Mouse (Mus musculus): ENCODE measurements at regions not wholly inside any gene's neighbourhood (a gene's known extent, or its start where the extent isn't known, plus 50 kb on each side); places are given as distances from the start of the nearest gene placed in this dataset.

DNA sequence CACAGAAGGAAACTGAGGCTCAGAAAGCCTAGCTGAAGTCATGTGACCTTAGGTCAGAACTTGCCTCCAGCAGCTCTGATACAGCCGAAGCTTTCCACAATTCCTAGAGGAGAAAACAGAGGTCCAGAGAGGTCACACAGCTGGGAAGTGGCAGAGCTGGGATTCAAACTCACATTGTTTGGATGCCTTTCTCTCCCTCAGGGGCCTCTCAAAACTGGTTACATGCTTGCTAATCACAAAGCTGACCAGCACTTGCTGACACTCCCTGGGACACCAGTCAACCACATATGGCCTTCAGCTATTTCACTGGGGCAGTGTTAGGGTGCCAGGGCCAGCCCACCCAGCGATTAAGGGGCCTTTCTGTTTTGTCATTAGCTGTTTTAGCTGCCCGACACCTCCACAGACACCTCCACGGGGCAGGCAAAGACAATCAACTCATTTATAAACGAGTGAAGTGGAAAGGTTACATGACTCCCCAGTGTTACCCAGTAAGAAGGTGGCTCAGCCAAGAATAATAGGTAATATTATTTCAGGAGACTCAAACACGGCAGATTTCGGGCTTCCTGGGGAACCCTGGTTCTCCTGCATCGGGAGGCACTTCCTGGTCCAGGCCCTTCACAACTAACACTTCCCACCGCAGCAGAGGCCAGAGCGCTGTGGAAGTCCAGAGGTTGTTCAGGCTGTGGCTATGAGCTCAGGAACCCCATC, 71.4 kb downstream of the 2410131K14Rik start:
- DNase-seq (no peak), ATAC-seq (no peak)
- H3K36me3 ChIP-seq (ENCODE audit: insufficient read depth) = no peaks in the 10 kb centered on the region
- no peak overlapping the region for H3K4me3 ChIP-seq (ENCODE audit: low read depth, low read length)
- no peak overlapping the region for H3K9ac ChIP-seq
- H3K27me3 ChIP-seq (ENCODE audit: insufficient read depth, low read length) = no peaks in the 10 kb centered on the region
- no peaks in the 10 kb centered on the region for H3K9me3 ChIP-seq (ENCODE audit: low read length)
- H3K4me2 ChIP-seq (ENCODE audit: low read depth) = no peak overlapping the region
- H3K4me1 ChIP-seq (ENCODE audit: insufficient read depth) = no peaks in the 10 kb centered on the region
- TF ChIP-seq CTCF (IDR thresholded peaks at IDR 0.05; ENCODE audit: low read depth) = no peak
- 40% methylated on average over 10 of the region's 10 CpGs for WGBS
- H3K27ac ChIP-seq (ENCODE audit: low read depth, low read length) = no peak overlapping the region

DNA sequence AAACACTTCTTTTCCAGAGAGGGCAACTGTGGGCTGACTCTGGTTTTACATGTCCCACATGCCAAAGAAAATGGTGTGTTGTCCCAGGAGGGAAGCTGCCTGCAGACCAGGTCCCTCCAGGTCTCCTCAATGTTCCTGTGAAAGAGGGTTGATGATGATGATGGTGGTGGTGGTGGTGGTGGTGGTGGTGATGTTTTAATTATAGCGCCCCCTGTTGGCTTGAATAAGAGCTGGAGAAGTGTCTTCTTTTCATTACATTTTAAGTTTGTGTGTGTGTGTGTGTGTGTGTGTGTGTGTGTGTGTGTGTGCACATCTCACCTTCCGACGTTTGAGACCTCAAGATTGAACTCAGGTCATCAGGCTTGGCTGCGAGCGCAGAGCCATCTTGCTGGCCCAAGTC, 73.0 kb downstream of the 2410131K14Rik start:
- H3K9ac ChIP-seq = no peak overlapping the region
- no peak overlapping the region for H3K4me2 ChIP-seq (ENCODE audit: low read depth)
- no peaks in the 10 kb centered on the region for H3K4me1 ChIP-seq (ENCODE audit: insufficient read depth)
- no peaks in the 10 kb centered on the region for H3K9me3 ChIP-seq (ENCODE audit: low read length)
- H3K27ac ChIP-seq (ENCODE audit: low read depth, low read length) = no peak overlapping the region
- no peaks in the 10 kb centered on the region for H3K27me3 ChIP-seq (ENCODE audit: insufficient read depth, low read length)
- no peak for DNase-seq
- ATAC-seq = no peak
- H3K36me3 ChIP-seq (ENCODE audit: insufficient read depth) = no peaks in the 10 kb centered on the region
- no peak overlapping the region for H3K4me3 ChIP-seq (ENCODE audit: low read depth, low read length)
- 80% methylated on average over 5 of the region's 5 CpGs for WGBS
- TF ChIP-seq CTCF (IDR thresholded peaks at IDR 0.05; ENCODE audit: low read depth) = peak; percentile 38; the same call in 1 of the 2 replicates

DNA sequence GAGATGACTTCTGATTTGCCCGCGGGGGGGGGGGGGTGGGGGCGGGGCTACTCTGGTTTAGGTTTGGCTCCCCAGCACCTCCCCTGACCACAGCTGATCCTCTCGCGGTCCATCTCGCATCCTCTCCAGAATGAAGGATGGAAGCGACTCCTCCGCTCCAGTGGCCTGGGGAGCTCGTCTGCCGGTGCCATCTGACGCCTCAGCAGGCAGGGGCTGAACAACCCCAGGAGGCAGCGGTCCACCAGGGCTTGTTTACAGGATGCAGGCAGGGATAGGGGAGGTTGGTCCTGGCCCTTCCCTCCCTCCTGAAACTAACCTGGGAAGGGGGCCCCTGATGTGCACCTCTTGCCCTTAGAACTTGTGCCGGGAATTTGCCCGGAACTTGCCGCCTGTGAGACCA, 73.9 kb downstream of the 2410131K14Rik start:
- Histone ChIP-seq H3K4me1 (ENCODE audit: insufficient read depth) (no peaks in the 10 kb centered on the region), H3K9ac (no peak overlapping the region), H3K4me3 (ENCODE audit: low read depth, low read length) (no peak overlapping the region), H3K4me2 (ENCODE audit: low read depth) (peak overlapping the region; percentile 15; the same call in 1 of the 2 replicates), H3K27me3 (ENCODE audit: insufficient read depth, low read length) (no peaks in the 10 kb centered on the region), H3K27ac (ENCODE audit: low read depth, low read length) (no peak overlapping the region), H3K36me3 (ENCODE audit: insufficient read depth) (no peaks in the 10 kb centered on the region), H3K9me3 (ENCODE audit: low read length) (no peaks in the 10 kb centered on the region)
- 25% methylated on average over 14 of the region's 15 CpGs for WGBS
- ATAC-seq (no peak), DNase-seq (no peak)
- no peak for TF ChIP-seq CTCF (IDR thresholded peaks at IDR 0.05; ENCODE audit: low read depth)

DNA sequence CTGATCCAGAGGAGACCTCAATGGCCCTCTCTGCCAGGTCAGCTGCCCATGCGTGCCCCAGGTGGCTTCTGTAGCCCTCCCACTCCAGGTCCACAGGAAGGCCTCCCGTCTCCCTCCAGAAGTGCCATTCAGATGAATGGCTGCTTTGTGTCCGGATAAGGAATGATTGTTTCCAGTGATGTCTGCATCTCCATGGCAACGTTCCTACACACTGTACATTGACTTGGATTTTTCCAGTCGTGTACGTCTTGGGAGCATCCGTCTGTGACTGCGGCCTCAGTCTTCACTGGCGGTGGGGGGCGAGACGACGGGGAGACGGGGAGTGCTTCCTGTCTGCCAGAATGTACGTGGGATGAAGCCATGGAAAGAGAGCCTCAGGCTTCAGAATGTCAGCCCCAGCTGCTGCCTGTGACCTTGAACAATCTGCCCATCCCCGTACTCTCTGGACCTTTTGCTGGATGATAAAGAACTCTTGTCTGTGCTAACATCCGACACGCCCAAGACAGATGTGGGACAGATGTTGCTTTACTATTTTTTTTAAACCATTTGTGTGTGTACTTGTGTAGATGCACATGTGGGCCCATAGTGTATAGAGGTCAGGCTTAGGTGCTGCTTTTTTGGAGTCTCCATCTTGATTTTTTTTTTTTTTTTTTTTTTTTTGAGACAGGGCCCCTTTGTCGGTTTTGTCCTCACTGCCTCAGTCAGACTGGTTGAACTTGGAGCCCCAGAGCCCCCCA, 76.9 kb downstream of the 2410131K14Rik start:
- Histone ChIP-seq H3K9me3 (ENCODE audit: low read length) (no peaks in the 10 kb centered on the region), H3K4me3 (ENCODE audit: low read depth, low read length) (no peak overlapping the region), H3K36me3 (ENCODE audit: insufficient read depth) (no peaks in the 10 kb centered on the region), H3K4me2 (ENCODE audit: low read depth) (no peak overlapping the region), H3K27me3 (ENCODE audit: insufficient read depth, low read length) (no peaks in the 10 kb centered on the region), H3K9ac (no peak overlapping the region), H3K4me1 (ENCODE audit: insufficient read depth) (no peaks in the 10 kb centered on the region; the same call in 1 of the 2 replicates), H3K27ac (ENCODE audit: low read depth, low read length) (no peak overlapping the region)
- TF ChIP-seq CTCF (IDR thresholded peaks at IDR 0.05; ENCODE audit: low read depth) = no peak
- ATAC-seq (peak; percentile 74), DNase-seq (peak; percentile 61)
- WGBS = 23% methylated on average over 18 of the region's 18 CpGs

DNA sequence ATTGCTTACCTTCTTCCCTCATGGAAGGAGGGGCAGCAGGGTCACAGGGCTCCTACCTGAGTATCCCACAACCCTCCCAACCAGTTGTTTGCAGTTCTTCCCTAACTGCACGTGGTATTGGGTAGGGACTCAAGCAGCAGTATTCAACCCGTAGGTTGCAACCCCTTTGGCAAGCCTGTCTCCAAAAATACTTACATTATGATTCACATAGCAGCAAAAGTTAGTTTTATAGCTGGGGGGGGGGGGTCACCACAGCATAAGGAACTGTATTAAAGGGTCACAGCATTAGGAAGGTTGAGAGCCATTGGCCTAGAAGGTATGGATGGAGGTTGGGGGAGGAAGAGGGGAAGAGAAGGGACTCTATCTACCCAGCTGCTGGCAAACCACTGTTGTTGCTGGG, 78.1 kb downstream of the 2410131K14Rik start:
- Histone ChIP-seq H3K9ac (no peak overlapping the region), H3K4me2 (ENCODE audit: low read depth) (no peak overlapping the region), H3K36me3 (ENCODE audit: insufficient read depth) (no peaks in the 10 kb centered on the region), H3K27ac (ENCODE audit: low read depth, low read length) (no peak overlapping the region), H3K4me3 (ENCODE audit: low read depth, low read length) (no peak overlapping the region), H3K4me1 (ENCODE audit: insufficient read depth) (no peaks in the 10 kb centered on the region; the same call in 1 of the 2 replicates), H3K27me3 (ENCODE audit: insufficient read depth, low read length) (no peaks in the 10 kb centered on the region), H3K9me3 (ENCODE audit: low read length) (no peaks in the 10 kb centered on the region)
- WGBS = 85% methylated on average over 2 of the region's 2 CpGs
- DNase-seq (no peak), ATAC-seq (no peak)
- no peak for TF ChIP-seq CTCF (IDR thresholded peaks at IDR 0.05; ENCODE audit: low read depth)

DNA sequence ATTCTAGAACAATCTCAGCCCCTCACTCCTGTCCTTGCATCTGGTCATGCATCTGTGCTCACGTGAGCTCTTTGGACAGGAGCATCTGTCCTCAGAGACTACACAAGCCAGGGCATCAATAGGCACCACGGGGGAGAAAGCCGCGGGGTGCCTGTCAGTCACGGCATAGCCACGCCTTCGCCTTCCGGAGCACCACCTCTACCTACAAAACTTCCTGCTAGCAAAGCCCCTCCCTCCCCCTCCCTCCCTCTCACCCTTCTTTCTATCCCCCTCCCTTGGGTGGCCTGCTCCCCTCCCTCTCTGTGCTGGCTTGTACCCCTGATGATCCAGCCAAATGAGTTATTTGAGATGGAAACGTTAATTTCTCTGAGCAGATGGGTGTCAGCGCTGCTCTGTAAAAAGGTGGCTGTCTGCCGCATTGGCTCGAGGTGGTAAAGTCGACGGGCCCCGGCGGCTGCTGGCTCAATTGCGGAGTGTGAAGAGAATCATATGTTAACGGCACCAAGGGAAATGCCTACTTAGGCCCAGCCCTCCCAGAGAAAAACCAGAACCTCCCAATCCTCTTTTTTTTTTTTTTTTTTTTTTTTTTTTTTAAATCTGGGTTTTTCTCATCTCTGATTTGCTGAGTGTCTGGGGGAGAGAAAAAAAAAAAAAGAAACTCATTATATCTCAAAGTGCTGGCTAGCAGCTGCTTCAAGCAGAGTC, 82.0 kb downstream of the 2410131K14Rik start:
- peak; percentile 93 for DNase-seq
- ATAC-seq = peak; percentile 81
- Histone ChIP-seq H3K4me2 (ENCODE audit: low read depth) (peak overlapping the region; percentile 48), H3K36me3 (ENCODE audit: insufficient read depth) (no peaks in the 10 kb centered on the region), H3K4me1 (ENCODE audit: insufficient read depth) (peaks cover 3% of the 10 kb centered on the region; the same call in 1 of the 2 replicates), H3K9me3 (ENCODE audit: low read length) (no peaks in the 10 kb centered on the region), H3K4me3 (ENCODE audit: low read depth, low read length) (peak overlapping the region; percentile 26), H3K27ac (ENCODE audit: low read depth, low read length) (peak overlapping the region; percentile 40; the same call in 1 of the 2 replicates), H3K9ac (no peak overlapping the region), H3K27me3 (ENCODE audit: insufficient read depth, low read length) (no peaks in the 10 kb centered on the region)
- TF ChIP-seq CTCF (IDR thresholded peaks at IDR 0.05; ENCODE audit: low read depth) = no peak
- WGBS = 1% methylated on average over 18 of the region's 18 CpGs

Data from forebrain, postnatal 0 days (tissue).